Mouse (Mus musculus) neural tube, embryonic 15.5 days (tissue): ENCODE results near the gene Pola2. TPM values are rescaled to one million over a fixed set of nuclear protein-coding genes. Genes with fewer than 3 reads are reported as not detected.

Experiments used
- ATAC-seq: fragments of 200-750 bp; cut with Nextera tagmentation; 2 replicates; pipeline ENCODE4 v1.8.0; 2017; ENCODE audit warnings: mild to moderate bottlenecking, moderate TSS enrichment, moderate library complexity; ENCODE audit not compliant: low FRiP score
- H3K27ac ChIP-seq: fragments of 300-500 bp; sonication (generic); replicated peaks from 2 replicates; pipeline ENCODE4 v1.5.1; 2015; ENCODE audit warnings: mild to moderate bottlenecking, inconsistent platforms
- H3K27me3 ChIP-seq: fragments of 300-500 bp; sonication (generic); replicated peaks from 2 replicates; pipeline ENCODE4 v1.6.1; 2015; ENCODE audit warnings: inconsistent platforms
- H3K36me3 ChIP-seq: fragments of 300-500 bp; sonication (generic); 2 replicates; pipeline ENCODE4 v1.6.1; 2015; ENCODE audit warnings: inconsistent platforms
- H3K4me1 ChIP-seq: fragments of 300-500 bp; sonication (generic); 2 replicates; pipeline ENCODE4 v1.6.1; 2015; ENCODE audit warnings: inconsistent platforms
- H3K4me2 ChIP-seq: fragments of 300-500 bp; sonication (generic); 2 replicates; pipeline ENCODE4 v1.6.1; 2015; ENCODE audit warnings: inconsistent platforms, mild to moderate bottlenecking, moderate library complexity
- H3K4me3 ChIP-seq: fragments of 300-500 bp; sonication (generic); replicated peaks from 2 replicates; pipeline ENCODE4 v1.5.1; 2015; ENCODE audit warnings: mild to moderate bottlenecking, inconsistent platforms
- H3K9ac ChIP-seq: fragments of 300-500 bp; sonication (generic); replicated peaks from 2 replicates; pipeline ENCODE4 v1.6.1; 2015; ENCODE audit warnings: mild to moderate bottlenecking, inconsistent platforms
- H3K9me3 ChIP-seq: fragments of 300-500 bp; sonication (generic); replicated peaks from 2 replicates; pipeline ENCODE4 v1.6.1; 2016; ENCODE audit warnings: inconsistent platforms
- WGBS: fragments of 180-500 bp; shearing (Covaris S2); methylation state at CpG from one replicate; pipeline ENCODE4 v1.1.7; 2015; ENCODE audit warnings: mixed read lengths; 5-methylcytosine and 5-hydroxymethylcytosine counted together
- polyA plus RNA-seq: library from polyadenylated mRNA; unstranded; fragments of >200 nt; fragmentation: Nextera tagmentation; extraction: Ambion mirVana; gene quantifications from 2 replicates; pipeline ENCODE4 v1.2.1, GENCODE M21; 2015

The Pola2 gene
- polyA plus RNA-seq, 1 experiment from 2014 or later: 19.9 TPM

GRCm38 (mm10) chr19:5922119-5922942 lies 41.7 kb downstream of the Pola2 start:
- H3K4me3 ChIP-seq: peak overlapping the region; percentile 8; the same call in 1 of the 2 replicates
- peaks cover 10% of the 10 kb centered on the region for H3K36me3 ChIP-seq
- H3K9ac ChIP-seq: peak overlapping the region; percentile 24; the same call in 1 of the 2 replicates
- peaks cover 8% of the 10 kb centered on the region; the same call in 1 of the 2 replicates for H3K27me3 ChIP-seq
- WGBS: 78% methylated on average over 15 of the region's 15 CpGs
- ATAC-seq: no peak
- H3K4me2 ChIP-seq: peak overlapping the region; percentile 78
- H3K9me3 ChIP-seq: no peaks in the 10 kb centered on the region
- no peak overlapping the region for H3K27ac ChIP-seq
- H3K4me1 ChIP-seq: peaks cover 37% of the 10 kb centered on the region

GRCm38 (mm10) chr19:5921715-5922114 lies 42.3 kb downstream of the Pola2 start:
- peaks cover 16% of the 10 kb centered on the region for H3K36me3 ChIP-seq
- H3K4me3 ChIP-seq: peak overlapping the region; percentile 8; the same call in 1 of the 2 replicates
- ATAC-seq: no peak
- no peak overlapping the region for H3K27ac ChIP-seq
- no peaks in the 10 kb centered on the region for H3K9me3 ChIP-seq
- peak overlapping the region; percentile 78 for H3K4me2 ChIP-seq
- H3K27me3 ChIP-seq: peaks cover 4% of the 10 kb centered on the region; the same call in 1 of the 2 replicates
- 0 out of 2 replicates have a peak overlapping the region, but pooled peaks have one; percentile 24 for H3K9ac ChIP-seq
- 19% methylated on average over 9 of the region's 9 CpGs for WGBS
- H3K4me1 ChIP-seq: peaks cover 34% of the 10 kb centered on the region

- 22% methylated on average over 13 of the region's 13 CpGs for WGBS
- Histone ChIP-seq H3K4me2 (peak within 1 kb of the TSS; percentile 74), H3K4me3 (peak within 1 kb of the TSS; percentile 97), H3K36me3 (peaks cover 26% of the 10 kb centered on the region), H3K4me1 (peaks cover 36% of the 10 kb centered on the region), H3K9ac (peak within 1 kb of the TSS; percentile 85), H3K9me3 (no peaks in the 10 kb centered on the region), H3K27ac (peak within 1 kb of the TSS; percentile 88), H3K27me3 (no peaks in the 10 kb centered on the region)
- peak; percentile 58 for ATAC-seq
Measured at GRCm38 (mm10) chr19:5913007-5913719, 50.8 kb downstream of the Pola2 start, which contains the start of gene Dpf2. Dpf2 (minus strand) TSS chr19:5913010.

- Histone ChIP-seq H3K36me3 (peaks cover 17% of the 10 kb centered on the region), H3K27me3 (no peaks in the 10 kb centered on the region), H3K4me2 (peak overlapping the region; percentile 74), H3K27ac (peak overlapping the region; percentile 88), H3K4me3 (peak overlapping the region; percentile 97), H3K9me3 (no peaks in the 10 kb centered on the region), H3K4me1 (peaks cover 36% of the 10 kb centered on the region), H3K9ac (peak overlapping the region; percentile 85)
- ATAC-seq: peak; percentile 94
- WGBS: under 1% methylated on average over 59 of the region's 59 CpGs
Measured at GRCm38 (mm10) chr19:5912103-5913006, 51.6 kb downstream of the Pola2 start.

- Histone ChIP-seq H3K36me3 (peaks cover 17% of the 10 kb centered on the region), H3K4me2 (peak overlapping the region; percentile 74), H3K27me3 (no peaks in the 10 kb centered on the region), H3K27ac (peak overlapping the region; percentile 88), H3K4me3 (peak overlapping the region; percentile 97), H3K9me3 (no peaks in the 10 kb centered on the region), H3K4me1 (peaks cover 36% of the 10 kb centered on the region), H3K9ac (peak overlapping the region; percentile 85)
- no peak for ATAC-seq
- WGBS: 3% methylated on average over 14 of the region's 14 CpGs
Measured at GRCm38 (mm10) chr19:5911430-5912102, 52.4 kb downstream of the Pola2 start.

GRCm38 (mm10) chr19:5910221-5910620 lies 53.8 kb downstream of the Pola2 start:
- Histone ChIP-seq H3K4me1 (peaks cover 36% of the 10 kb centered on the region), H3K27ac (peak overlapping the region; percentile 60; the same call in 1 of the 2 replicates), H3K9ac (peak overlapping the region; percentile 11), H3K4me2 (peak overlapping the region; percentile 74), H3K9me3 (no peaks in the 10 kb centered on the region), H3K4me3 (peak overlapping the region; percentile 22), H3K36me3 (peaks cover 19% of the 10 kb centered on the region), H3K27me3 (no peaks in the 10 kb centered on the region)
- 58% methylated on average over 6 of the region's 6 CpGs for WGBS
- ATAC-seq: no peak

GRCm38 (mm10) chr19:5907275-5907674 lies 56.7 kb downstream of the Pola2 start:
- H3K27me3 ChIP-seq: no peaks in the 10 kb centered on the region
- peaks cover 49% of the 10 kb centered on the region for H3K36me3 ChIP-seq
- H3K4me3 ChIP-seq: no peak overlapping the region
- no peak overlapping the region for H3K27ac ChIP-seq
- no peaks in the 10 kb centered on the region for H3K9me3 ChIP-seq
- WGBS: 89% methylated on average over 3 of the region's 3 CpGs
- H3K4me1 ChIP-seq: peaks cover 24% of the 10 kb centered on the region
- no peak overlapping the region for H3K9ac ChIP-seq
- H3K4me2 ChIP-seq: no peak overlapping the region
- no peak for ATAC-seq

- no peaks in the 10 kb centered on the region for H3K9me3 ChIP-seq
- peaks cover 30% of the 10 kb centered on the region for H3K4me1 ChIP-seq
- H3K4me2 ChIP-seq: peak within 1 kb of the TSS; percentile 73
- H3K36me3 ChIP-seq: peaks cover 31% of the 10 kb centered on the region
- 5% methylated on average over 36 of the region's 36 CpGs for whole genome bisulfite sequencing
- ATAC-seq: peak; percentile 98
- H3K27me3 ChIP-seq: no peaks in the 10 kb centered on the region
- peak within 1 kb of the TSS; percentile 86 for H3K27ac ChIP-seq
- peak within 1 kb of the TSS; percentile 61 for H3K4me3 ChIP-seq
- H3K9ac ChIP-seq: peak within 1 kb of the TSS; percentile 83
Measured at GRCm38 (mm10) chr19:5894002-5894678, 69.9 kb downstream of the Pola2 start, which contains the start of gene Tigd3. Tigd3 (minus strand) TSS chr19:5894149.

GRCm38 (mm10) chr19:5893282-5894001 lies 70.6 kb downstream of the Pola2 start:
- WGBS: 5% methylated on average over 28 of the region's 31 CpGs
- H3K36me3 ChIP-seq: peaks cover 27% of the 10 kb centered on the region
- H3K4me1 ChIP-seq: peaks cover 30% of the 10 kb centered on the region
- peak; percentile 62 for ATAC-seq
- no peaks in the 10 kb centered on the region for H3K27me3 ChIP-seq
- H3K4me3 ChIP-seq: peak overlapping the region; percentile 61
- peak overlapping the region; percentile 83 for H3K9ac ChIP-seq
- peak overlapping the region; percentile 86 for H3K27ac ChIP-seq
- no peaks in the 10 kb centered on the region for H3K9me3 ChIP-seq
- H3K4me2 ChIP-seq: peak overlapping the region; percentile 73
